In genomic region chr2:128176391-128177044, GRCm38 (mm10) we compare ENCODE assay signal across 11 mouse cellular contexts. TPM values are rescaled to one million over a fixed set of nuclear protein-coding genes. Genes with fewer than 3 reads are reported as not detected.
A peak's percentile ranks its signal among the peaks of the same experiment; 100 is the strongest.
DNase-seq lines count a peak whose midpoint lies in the region; ATAC-seq and TF ChIP-seq lines count a peak whose summit lies in the region.
"Had no signal": no experiment of that assay in that cellular context is flagged by ENCODE, and none has a peak within 500 bp of the region (broad histone marks: within the 10 kb centered on the region; RNA-seq: fewer than 3 reads in every experiment).

No protein-coding gene starts in this region.

- H3K27me3 ChIP-seq in lung, embryonic 15.5 days = no peaks in the 10 kb centered on the region
- H3K27me3 ChIP-seq in heart, embryonic 14.5 days (ENCODE audit: control insufficient read depth, insufficient read depth, low read length) = no peaks in the 10 kb centered on the region
- no peaks in the 10 kb centered on the region for H3K27me3 ChIP-seq in midbrain, postnatal 0 days (ENCODE audit: insufficient read depth, low read length)
- H3K27me3 ChIP-seq in liver, embryonic 11.5 days (replicated peaks; ENCODE audit: control insufficient read depth, insufficient read depth, low read length) = no peaks in the 10 kb centered on the region
- H3K27me3 ChIP-seq: liver, embryonic 15.5 days had no signal

- peak; percentile 32 for DNase-seq in heart, adult 8-10 months (ENCODE audit: low spot score)
- no peak for DNase-seq in heart, adult 18-20 months
- DNase-seq in lung, postnatal 36 days = no peak
- DNase-seq in midbrain, postnatal 0 days (ENCODE audit: low spot score) = peak; percentile 37
- no peak for DNase-seq in liver, embryonic 11.5 days (ENCODE audit: low spot score)
- no peak for DNase-seq in gastrocnemius, postnatal 4 days (ENCODE audit: low spot score in 2 of 2)
- DNase-seq: right cerebral cortex, postnatal 14 days had no signal

- 0 out of 2 replicates have a peak overlapping the region, but pooled peaks have one; percentile 11 for H3K4me2 ChIP-seq in lung, embryonic 15.5 days
- peak overlapping the region; percentile 15; the same call in 1 of the 2 replicates for H3K4me2 ChIP-seq in heart, embryonic 14.5 days (ENCODE audit: low read length)
- H3K4me2 ChIP-seq in midbrain, postnatal 0 days (ENCODE audit: low read depth, low read length, poor library complexity, severe bottlenecking) = no peak overlapping the region
- no peak overlapping the region for H3K4me2 ChIP-seq in liver, embryonic 11.5 days
- H3K4me2 ChIP-seq: liver, embryonic 15.5 days had no signal

- no peak overlapping the region for H3K9ac ChIP-seq in lung, embryonic 15.5 days
- peak overlapping the region; percentile 32; the same call in 1 of the 2 replicates for H3K9ac ChIP-seq in heart, embryonic 14.5 days (ENCODE audit: low read length)
- H3K9ac ChIP-seq in midbrain, postnatal 0 days (replicated peaks; ENCODE audit: low read length, poor library complexity, severe bottlenecking) = no peak overlapping the region
- H3K9ac ChIP-seq in liver, embryonic 11.5 days (ENCODE audit: low read depth, low read length) = no peak overlapping the region
- H3K9ac ChIP-seq: liver, embryonic 15.5 days had no signal

- TF ChIP-seq CTCF in midbrain, postnatal 0 days (IDR thresholded peaks at IDR 0.05) = no peak

- H3K36me3 ChIP-seq in lung, embryonic 15.5 days = no peaks in the 10 kb centered on the region
- H3K36me3 ChIP-seq in heart, embryonic 14.5 days (ENCODE audit: control insufficient read depth, insufficient read depth, low read length) = no peaks in the 10 kb centered on the region
- no peaks in the 10 kb centered on the region for H3K36me3 ChIP-seq in midbrain, postnatal 0 days (ENCODE audit: insufficient read depth, low read length)
- H3K36me3 ChIP-seq in liver, embryonic 11.5 days (ENCODE audit: control insufficient read depth, insufficient read depth, low read length) = no peaks in the 10 kb centered on the region
- H3K36me3 ChIP-seq: liver, embryonic 15.5 days had no signal

- no peak overlapping the region for H3K27ac ChIP-seq in lung, embryonic 15.5 days
- peak overlapping the region; percentile 48 to 50; a peak in 3 of 4 replicates for H3K27ac ChIP-seq in heart, embryonic 14.5 days (replicated peaks in 1 of 2; ENCODE audit: control insufficient read depth in 1 of 2, insufficient read depth in 1 of 2, low read depth in 2 of 2, low read length in 2 of 2)
- no peak overlapping the region for H3K27ac ChIP-seq in midbrain, postnatal 0 days (ENCODE audit: low read depth, low read length)
- no peak overlapping the region for H3K27ac ChIP-seq in liver, embryonic 11.5 days (ENCODE audit: low read depth, low read length)
- H3K27ac ChIP-seq: layer of hippocampus, adult 2 months; liver, embryonic 15.5 days had no signal

- H3K4me1 ChIP-seq in lung, embryonic 15.5 days = peaks cover 54% of the 10 kb centered on the region
- peaks cover 46 to 49% of the 10 kb centered on the region in 2 experiments for H3K4me1 ChIP-seq in heart, embryonic 14.5 days (ENCODE audit: control insufficient read depth in 2 of 2, insufficient read depth in 2 of 2, low read length in 2 of 2)
- H3K4me1 ChIP-seq in midbrain, postnatal 0 days (ENCODE audit: insufficient read depth, low read length) = no peaks in the 10 kb centered on the region; the same call in 1 of the 2 replicates
- peaks cover 30% of the 10 kb centered on the region for H3K4me1 ChIP-seq in liver, embryonic 11.5 days (replicated peaks; ENCODE audit: control insufficient read depth, insufficient read depth, low read length)

- no peak overlapping the region for H3K4me3 ChIP-seq in lung, embryonic 15.5 days
- H3K4me3 ChIP-seq in heart, embryonic 14.5 days (ENCODE audit: control insufficient read depth in 1 of 2, insufficient read depth in 1 of 2, low read depth in 1 of 2, low read length in 2 of 2) = no peak overlapping the region
- H3K4me3 ChIP-seq in midbrain, postnatal 0 days (ENCODE audit: low read depth, low read length) = no peak overlapping the region
- no peak overlapping the region for H3K4me3 ChIP-seq in liver, embryonic 11.5 days (ENCODE audit: low read depth, low read length)
- H3K4me3 ChIP-seq: layer of hippocampus, adult 2 months; liver, embryonic 15.5 days had no signal

- no peaks in the 10 kb centered on the region for H3K9me3 ChIP-seq in lung, embryonic 15.5 days
- no peaks in the 10 kb centered on the region for H3K9me3 ChIP-seq in heart, embryonic 14.5 days (ENCODE audit: control insufficient read depth, low read length)
- H3K9me3 ChIP-seq in midbrain, postnatal 0 days (ENCODE audit: low read length) = no peaks in the 10 kb centered on the region
- H3K9me3 ChIP-seq in liver, embryonic 11.5 days (ENCODE audit: control insufficient read depth, low read length) = no peaks in the 10 kb centered on the region
- H3K9me3 ChIP-seq: liver, embryonic 15.5 days had no signal

- WGBS in lung, embryonic 15.5 days = 24% methylated on average over 12 of the region's 12 CpGs
- WGBS in heart, embryonic 14.5 days = 34% methylated on average over 12 of the region's 12 CpGs
- WGBS in midbrain, postnatal 0 days = 35% methylated on average over 12 of the region's 12 CpGs
- WGBS in liver, embryonic 11.5 days = 54% methylated on average over 12 of the region's 12 CpGs

- no peak; the same call in 1 of the 2 replicates for ATAC-seq in lung, embryonic 15.5 days (ENCODE audit: borderline replicate concordance, extremely low read depth, low FRiP score, low TSS enrichment)
- no peak for ATAC-seq in heart, embryonic 14.5 days (ENCODE audit: insufficient number of reproducible peaks, insufficient read depth, low FRiP score, low read depth)
- ATAC-seq in midbrain, postnatal 0 days (ENCODE audit: low FRiP score) = no peak
- no peak for ATAC-seq in liver, embryonic 11.5 days (replicated peaks; ENCODE audit: low FRiP score)

RNA-seq across cellular contexts. Expression of gene Bcl2l11, which starts 50.7 kb away (rescaled TPM):
- 10 to 100 TPM in 2 of 4 experiments, 1 to 10 TPM in 2; 7.6 to 16.4 (median 11.3) TPM for total RNA-seq in heart, adult 8-10 months (2022)
- total RNA-seq in heart, adult 18-20 months (2021) = 10 to 100 TPM in 1 of 2 experiments, 1 to 10 TPM in 1; 8.1 to 10.3 TPM
- polyA plus RNA-seq in lung, embryonic 15.5 days (2015; fragmentation: Nextera tagmentation; extraction: Ambion mirVana) = 29.2 and 29.4 TPM in 2 replicates
- polyA plus RNA-seq in heart, embryonic 14.5 days (2014; fragmentation: Nextera tagmentation; extraction: Ambion mirVana) = 19.7 and 21.0 TPM in 2 replicates
- 6.5 and 13.1 TPM in 2 replicates for total RNA-seq in midbrain, postnatal 0 days (2014; rRNA removed)
- 3.7 and 5.1 TPM in 2 replicates for polyA plus RNA-seq in midbrain, postnatal 0 days (2015; fragmentation: Nextera tagmentation; extraction: Ambion mirVana)
- 15.1 and 15.3 TPM in 2 replicates for polyA plus RNA-seq in liver, embryonic 11.5 days (2014; fragmentation: Nextera tagmentation; extraction: Ambion mirVana)
- total RNA-seq in gastrocnemius, postnatal 4 days (2021) = 10 to 100 TPM; 18.0 to 23.7 TPM

Comparison
In these comparisons a context has a peak if more than half of its experiments do, and no peak if none do; other contexts are left out.
1. DNase-seq: peak in heart, adult 8-10 months (single experiment) and midbrain, postnatal 0 days (single experiment); none in heart, adult 18-20 months (0 of 2), lung, postnatal 36 days (single experiment), liver, embryonic 11.5 days (single experiment) and gastrocnemius, postnatal 4 days (0 of 2).
2. H3K27ac ChIP-seq: peak in heart, embryonic 14.5 days (2 of 2); none in lung, embryonic 15.5 days (single experiment), midbrain, postnatal 0 days (single experiment) and liver, embryonic 11.5 days (single experiment).
3. H3K4me2 ChIP-seq: peak in lung, embryonic 15.5 days (single experiment) and heart, embryonic 14.5 days (single experiment); none in midbrain, postnatal 0 days (single experiment) and liver, embryonic 11.5 days (single experiment).